Mouse (Mus musculus): ENCODE measurements around the gene Tnfsf13b.

Gene Tnfsf13b

DNA sequence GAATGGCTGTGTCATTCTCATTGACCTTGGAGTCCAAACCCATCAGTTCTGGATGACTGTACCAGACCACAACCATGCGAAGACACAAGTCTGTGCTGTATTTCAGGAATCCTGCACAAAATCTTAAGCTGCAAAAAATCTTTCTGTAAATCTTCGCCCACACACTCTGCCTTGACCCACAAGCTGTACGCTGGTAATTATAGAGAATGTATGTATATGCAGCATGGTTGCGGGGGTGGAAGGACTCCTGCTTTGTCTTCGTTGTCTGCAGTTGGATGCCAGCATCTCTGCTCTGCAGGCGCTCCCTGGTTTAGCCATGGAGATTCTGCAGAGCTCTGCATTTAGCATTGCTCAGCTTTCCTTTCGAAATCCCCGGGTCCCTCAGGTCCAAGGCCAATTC lies 42.9 kb downstream of the Tnfsf13b start:
- no peak for DNase-seq

- DNase-seq: no peak
These were observed 45.3 kb downstream of the Tnfsf13b start for GRCm38 (mm10) chr8:10051576-10051975.

DNA sequence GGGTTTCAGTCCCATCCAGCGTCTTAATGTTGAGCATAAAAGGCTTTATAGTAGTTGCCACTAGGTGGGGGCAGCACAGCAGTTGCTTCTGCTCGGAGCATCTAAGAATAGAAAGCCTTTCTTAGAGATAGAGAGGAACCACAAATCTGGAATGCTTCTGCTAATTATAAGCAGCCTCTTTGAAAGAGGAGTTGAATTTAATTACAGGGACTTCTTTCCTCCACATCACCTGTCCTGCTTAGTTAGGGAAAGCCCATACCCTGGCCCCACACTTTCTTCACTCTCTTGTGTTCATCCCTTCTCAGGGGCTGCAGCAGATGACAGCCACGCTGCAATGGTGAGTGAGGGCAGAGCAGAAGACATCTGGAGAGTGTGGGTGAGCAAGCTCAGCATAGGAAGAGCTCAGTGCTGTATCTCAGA lies 47.3 kb downstream of the Tnfsf13b start:
- peak; percentile 68 for DNase-seq

DNA sequence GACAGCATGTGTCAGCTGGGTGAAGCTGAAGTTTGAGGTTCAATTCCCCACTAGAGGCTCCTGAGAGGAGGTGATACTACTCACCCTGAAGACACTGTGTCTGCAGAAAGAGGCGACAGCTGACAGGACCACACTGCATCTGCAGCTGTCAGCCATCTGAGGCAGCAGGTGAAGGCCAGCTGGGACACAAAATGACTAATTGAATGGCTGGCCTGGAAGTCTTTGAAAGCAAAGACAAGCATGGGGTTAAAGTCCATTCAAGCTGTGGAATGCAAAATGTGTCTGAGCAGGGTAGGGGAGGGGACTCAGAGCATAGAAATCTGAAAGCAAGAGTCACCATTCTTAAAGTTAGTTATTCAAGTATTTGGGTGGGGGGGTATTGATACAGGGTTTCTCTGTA lies 54.7 kb downstream of the Tnfsf13b start:
- peak; percentile 42 for DNase-seq

DNA sequence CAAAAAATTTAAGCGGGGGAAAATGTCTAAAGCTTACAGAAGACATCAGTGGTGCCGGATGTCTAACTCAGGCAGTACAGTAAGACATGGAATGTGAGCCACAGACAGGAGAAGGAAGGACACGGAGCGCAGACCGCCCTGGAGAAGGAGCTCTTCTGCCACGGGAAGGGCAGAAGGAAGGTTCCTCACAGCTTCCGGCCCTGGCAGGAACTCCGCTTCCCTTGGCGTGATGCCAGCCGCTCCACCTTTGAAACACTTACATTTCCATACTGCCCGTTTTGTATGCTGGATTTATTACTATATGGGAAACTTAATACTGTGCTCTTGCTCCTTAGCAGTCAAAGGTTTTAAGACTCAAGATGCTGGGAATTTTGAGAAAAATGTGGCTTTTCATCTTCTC lies 60.6 kb downstream of the Tnfsf13b start:
- DNase-seq: no peak

GRCm38 (mm10) chr8:10067775-10068174 lies 61.5 kb downstream of the Tnfsf13b start:
- no peak for DNase-seq

DNA sequence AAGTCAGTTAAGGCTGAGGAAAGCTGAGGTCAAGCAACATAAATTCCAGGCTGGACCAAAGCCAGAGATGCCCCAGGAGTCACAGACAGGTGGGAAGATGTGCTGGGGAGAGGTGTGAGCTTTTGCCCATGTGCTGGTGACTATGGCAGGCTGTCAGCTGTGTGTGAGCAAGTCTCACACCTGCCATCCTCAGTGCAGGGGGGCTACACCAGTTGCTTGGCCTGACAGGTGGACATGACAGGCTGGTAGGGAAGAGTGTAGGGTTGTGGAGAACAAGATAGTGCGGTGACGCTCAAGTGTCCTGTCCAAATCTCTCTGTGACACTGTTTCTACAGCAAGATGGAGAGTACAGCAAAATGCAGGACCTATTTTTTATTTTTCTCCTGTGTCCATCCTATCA lies 66.1 kb downstream of the Tnfsf13b start:
- no peak for DNase-seq

Measured in embryo, embryonic 11 days (tissue).